Mouse (Mus musculus) midbrain, embryonic 12.5 days (tissue): ENCODE results near the gene Cdkn2aip. TPM values are rescaled to one million over a fixed set of nuclear protein-coding genes. Genes with fewer than 3 reads are reported as not detected.

Experiments used
- ATAC-seq: fragments of 200-750 bp; cut with Nextera tagmentation; 2 replicates; pipeline ENCODE4 v1.8.0; 2017; ENCODE audit warnings: low read depth, moderate TSS enrichment, moderate library complexity; ENCODE audit not compliant: low FRiP score
- H3K27ac ChIP-seq: fragments of 300-500 bp; sonication (generic); replicated peaks from 2 replicates; pipeline ENCODE4 v1.5.1; 2016; ENCODE audit warnings: mild to moderate bottlenecking
- H3K27me3 ChIP-seq: fragments of 300-500 bp; sonication (generic); 2 replicates; pipeline ENCODE4 v1.6.1; 2016; ENCODE audit warnings: mild to moderate bottlenecking
- H3K36me3 ChIP-seq: fragments of 300-500 bp; sonication (generic); 2 replicates; pipeline ENCODE4 v1.6.1; 2016
- H3K4me1 ChIP-seq: fragments of 300-500 bp; sonication (generic); 2 replicates; pipeline ENCODE4 v1.6.1; 2016
- H3K4me2 ChIP-seq: fragments of 300-500 bp; sonication (generic); replicated peaks from 2 replicates; pipeline ENCODE4 v1.6.1; 2016; ENCODE audit warnings: mild to moderate bottlenecking, moderate library complexity
- H3K4me3 ChIP-seq: fragments of 300-500 bp; sonication (generic); 2 replicates; pipeline ENCODE4 v1.5.1; 2016; ENCODE audit warnings: mild to moderate bottlenecking
- H3K9ac ChIP-seq: fragments of 300-500 bp; sonication (generic); replicated peaks from 2 replicates; pipeline ENCODE4 v1.6.1; 2016; ENCODE audit warnings: mild to moderate bottlenecking, moderate library complexity
- H3K9me3 ChIP-seq: fragments of 300-500 bp; sonication (generic); 2 replicates; pipeline ENCODE4 v1.6.1; 2016; ENCODE audit warnings: mild to moderate bottlenecking
- WGBS: fragments of 180-500 bp; shearing (Covaris S2); methylation state at CpG from one replicate; pipeline ENCODE4 v1.1.7; 2016; 5-methylcytosine and 5-hydroxymethylcytosine counted together
- polyA plus RNA-seq: library from polyadenylated mRNA; unstranded; fragments of >200 nt; fragmentation: Nextera tagmentation; extraction: Ambion mirVana; gene quantifications from 2 replicates; pipeline ENCODE4 v1.2.1, GENCODE M21; 2016

Cdkn2aip gene
- polyA plus RNA-seq, 1 experiment from 2014 or later = 47.7 TPM

GRCm38 (mm10) chr8:47742372-47742771, 28.6 kb upstream of the Cdkn2aip start:
- no peak overlapping the region for H3K4me2 ChIP-seq
- H3K4me1 ChIP-seq = no peaks in the 10 kb centered on the region
- 78% methylated on average over 7 of the region's 7 CpGs for WGBS
- H3K4me3 ChIP-seq = no peak overlapping the region
- no peaks in the 10 kb centered on the region for H3K9me3 ChIP-seq
- no peak overlapping the region for H3K9ac ChIP-seq
- no peak overlapping the region for H3K27ac ChIP-seq
- H3K36me3 ChIP-seq = no peaks in the 10 kb centered on the region
- no peak for ATAC-seq
- H3K27me3 ChIP-seq = no peaks in the 10 kb centered on the region

GRCm38 (mm10) chr8:47737120-47737519, 23.4 kb upstream of the Cdkn2aip start:
- no peaks in the 10 kb centered on the region for H3K9me3 ChIP-seq
- no peak overlapping the region for H3K27ac ChIP-seq
- ATAC-seq = no peak
- no peaks in the 10 kb centered on the region for H3K36me3 ChIP-seq
- no peaks in the 10 kb centered on the region for H3K27me3 ChIP-seq
- 65% methylated on average over 7 of the region's 7 CpGs for WGBS
- no peak overlapping the region for H3K4me3 ChIP-seq
- no peaks in the 10 kb centered on the region for H3K4me1 ChIP-seq
- no peak overlapping the region for H3K9ac ChIP-seq
- no peak overlapping the region for H3K4me2 ChIP-seq

GRCm38 (mm10) chr8:47729324-47729723, 15.6 kb upstream of the Cdkn2aip start:
- Histone ChIP-seq H3K9ac (no peak overlapping the region), H3K4me3 (no peak overlapping the region), H3K4me1 (no peaks in the 10 kb centered on the region), H3K27ac (no peak overlapping the region), H3K9me3 (no peaks in the 10 kb centered on the region), H3K4me2 (no peak overlapping the region), H3K36me3 (no peaks in the 10 kb centered on the region), H3K27me3 (no peaks in the 10 kb centered on the region)
- 87% methylated on average over 7 of the region's 7 CpGs for WGBS
- no peak for ATAC-seq

- Histone ChIP-seq H3K36me3 (no peaks in the 10 kb centered on the region), H3K9me3 (no peaks in the 10 kb centered on the region), H3K4me2 (no peak overlapping the region), H3K27me3 (no peaks in the 10 kb centered on the region), H3K4me1 (no peaks in the 10 kb centered on the region), H3K27ac (no peak overlapping the region), H3K9ac (no peak overlapping the region), H3K4me3 (no peak overlapping the region)
- WGBS = 15% methylated on average over 6 of the region's 6 CpGs
- no peak for ATAC-seq
Measured at GRCm38 (mm10) chr8:47726945-47727344, 13.2 kb upstream of the Cdkn2aip start.

GRCm38 (mm10) chr8:47721609-47722008, 7.9 kb upstream of the Cdkn2aip start:
- Histone ChIP-seq H3K4me1 (no peaks in the 10 kb centered on the region), H3K27ac (no peak overlapping the region), H3K4me2 (no peak overlapping the region), H3K4me3 (no peak overlapping the region), H3K36me3 (no peaks in the 10 kb centered on the region), H3K9me3 (no peaks in the 10 kb centered on the region), H3K27me3 (no peaks in the 10 kb centered on the region), H3K9ac (no peak overlapping the region)
- 79% methylated on average over 4 of the region's 4 CpGs for WGBS
- no peak for ATAC-seq

GRCm38 (mm10) chr8:47718641-47719040, 4.9 kb upstream of the Cdkn2aip start:
- Histone ChIP-seq H3K4me1 (no peaks in the 10 kb centered on the region), H3K4me2 (no peak overlapping the region), H3K27me3 (no peaks in the 10 kb centered on the region), H3K36me3 (no peaks in the 10 kb centered on the region), H3K4me3 (no peak overlapping the region), H3K9me3 (no peaks in the 10 kb centered on the region), H3K27ac (no peak overlapping the region), H3K9ac (no peak overlapping the region)
- ATAC-seq = no peak
- 39% methylated on average over 11 of the region's 11 CpGs for WGBS

GRCm38 (mm10) chr8:47713171-47713663, 515 bp downstream of the Cdkn2aip start:
- peak overlapping the region; percentile 91 for H3K9ac ChIP-seq
- under 1% methylated on average over 44 of the region's 44 CpGs for WGBS
- peaks cover 14% of the 10 kb centered on the region for H3K4me1 ChIP-seq
- no peaks in the 10 kb centered on the region for H3K27me3 ChIP-seq
- H3K4me3 ChIP-seq = peak overlapping the region; percentile 97
- H3K9me3 ChIP-seq = no peaks in the 10 kb centered on the region
- H3K36me3 ChIP-seq = peaks cover 26% of the 10 kb centered on the region
- ATAC-seq = peak; percentile 42
- peak overlapping the region; percentile 96 for H3K27ac ChIP-seq
- peak overlapping the region; percentile 69 for H3K4me2 ChIP-seq

- H3K27me3 ChIP-seq = no peaks in the 10 kb centered on the region
- H3K9ac ChIP-seq = no peak overlapping the region
- peaks cover 14% of the 10 kb centered on the region for H3K4me1 ChIP-seq
- whole genome bisulfite sequencing = 90% methylated on average over 5 of the region's 5 CpGs
- no peaks in the 10 kb centered on the region for H3K9me3 ChIP-seq
- no peak overlapping the region for H3K4me3 ChIP-seq
- H3K36me3 ChIP-seq = peaks cover 47% of the 10 kb centered on the region
- H3K4me2 ChIP-seq = no peak overlapping the region
- H3K27ac ChIP-seq = no peak overlapping the region
- ATAC-seq = no peak
Measured at GRCm38 (mm10) chr8:47708106-47708505, 5.6 kb downstream of the Cdkn2aip start.

- no peak overlapping the region for H3K9ac ChIP-seq
- WGBS = 92% methylated on average over 8 of the region's 8 CpGs
- H3K27ac ChIP-seq = no peak overlapping the region
- no peak for ATAC-seq
- no peak overlapping the region for H3K4me2 ChIP-seq
- no peaks in the 10 kb centered on the region for H3K9me3 ChIP-seq
- H3K4me1 ChIP-seq = peaks cover 5% of the 10 kb centered on the region; the same call in 1 of the 2 replicates
- no peak overlapping the region for H3K4me3 ChIP-seq
- no peaks in the 10 kb centered on the region for H3K27me3 ChIP-seq
- H3K36me3 ChIP-seq = peaks cover 42% of the 10 kb centered on the region
Measured at GRCm38 (mm10) chr8:47706746-47707145, 7.0 kb downstream of the Cdkn2aip start.

- no peak for ATAC-seq
Measured at GRCm38 (mm10) chr8:47702333-47702732, 11.4 kb downstream of the Cdkn2aip start.

GRCm38 (mm10) chr8:47697696-47698095, 16.0 kb downstream of the Cdkn2aip start:
- H3K9me3 ChIP-seq = no peaks in the 10 kb centered on the region
- H3K36me3 ChIP-seq = no peaks in the 10 kb centered on the region
- no peaks in the 10 kb centered on the region for H3K4me1 ChIP-seq
- H3K27me3 ChIP-seq = no peaks in the 10 kb centered on the region
- H3K4me3 ChIP-seq = no peak overlapping the region
- no peak overlapping the region for H3K27ac ChIP-seq
- ATAC-seq = no peak
- no peak overlapping the region for H3K4me2 ChIP-seq
- no peak overlapping the region for H3K9ac ChIP-seq
- 69% methylated on average over 1 of the region's 1 CpGs for WGBS

More at GRCm38 (mm10) chr8:47702333-47702732, 11.4 kb downstream of the Cdkn2aip start:
- H3K9me3 ChIP-seq = no peaks in the 10 kb centered on the region
- WGBS = 44% methylated on average over 1 of the region's 1 CpGs
- H3K27me3 ChIP-seq = no peaks in the 10 kb centered on the region
- no peak overlapping the region for H3K4me2 ChIP-seq
- H3K36me3 ChIP-seq = peaks cover 15% of the 10 kb centered on the region; the same call in 1 of the 2 replicates
- H3K4me1 ChIP-seq = no peaks in the 10 kb centered on the region
- no peak overlapping the region for H3K4me3 ChIP-seq
- H3K27ac ChIP-seq = no peak overlapping the region
- no peak overlapping the region for H3K9ac ChIP-seq

- ATAC-seq = no peak
- 81% methylated on average over 5 of the region's 5 CpGs for WGBS
- Histone ChIP-seq H3K9me3 (no peaks in the 10 kb centered on the region), H3K9ac (no peak overlapping the region), H3K27ac (no peak overlapping the region), H3K4me2 (no peak overlapping the region), H3K4me3 (no peak overlapping the region), H3K4me1 (peaks cover 11% of the 10 kb centered on the region), H3K27me3 (peaks cover 5% of the 10 kb centered on the region; the same call in 1 of the 2 replicates), H3K36me3 (no peaks in the 10 kb centered on the region)
Measured at GRCm38 (mm10) chr8:47695431-47696105, 18.2 kb downstream of the Cdkn2aip start.
